Mouse (Mus musculus) large intestine, adult 2 months (tissue): ENCODE measurements around the gene Got2. TPM values are rescaled to one million over a fixed set of nuclear protein-coding genes. Genes with fewer than 3 reads are reported as not detected.

ENCODE experiments used
- DNase-seq: peaks from one replicate; pipeline ENCODE4 v3.0.0-alpha.2; 2012; ENCODE audit warnings: low read depth, low spot score
- WGBS: fragments of 180-500 bp; shearing (Covaris S2); methylation state at CpG from one replicate; pipeline ENCODE4 v1.1.7; 2018; 5-methylcytosine and 5-hydroxymethylcytosine counted together
- polyA plus RNA-seq: library from polyadenylated mRNA; depleted of rRNA; stranded (reverse); fragments of >200 nt; gene quantifications from 2 replicates; pipeline ENCODE4 v1.2.3, GENCODE M21; 2012; rRNA removed

Got2 gene
- 68.8 and 72.6 TPM in 2 replicates for polyA plus RNA-seq

DNA sequence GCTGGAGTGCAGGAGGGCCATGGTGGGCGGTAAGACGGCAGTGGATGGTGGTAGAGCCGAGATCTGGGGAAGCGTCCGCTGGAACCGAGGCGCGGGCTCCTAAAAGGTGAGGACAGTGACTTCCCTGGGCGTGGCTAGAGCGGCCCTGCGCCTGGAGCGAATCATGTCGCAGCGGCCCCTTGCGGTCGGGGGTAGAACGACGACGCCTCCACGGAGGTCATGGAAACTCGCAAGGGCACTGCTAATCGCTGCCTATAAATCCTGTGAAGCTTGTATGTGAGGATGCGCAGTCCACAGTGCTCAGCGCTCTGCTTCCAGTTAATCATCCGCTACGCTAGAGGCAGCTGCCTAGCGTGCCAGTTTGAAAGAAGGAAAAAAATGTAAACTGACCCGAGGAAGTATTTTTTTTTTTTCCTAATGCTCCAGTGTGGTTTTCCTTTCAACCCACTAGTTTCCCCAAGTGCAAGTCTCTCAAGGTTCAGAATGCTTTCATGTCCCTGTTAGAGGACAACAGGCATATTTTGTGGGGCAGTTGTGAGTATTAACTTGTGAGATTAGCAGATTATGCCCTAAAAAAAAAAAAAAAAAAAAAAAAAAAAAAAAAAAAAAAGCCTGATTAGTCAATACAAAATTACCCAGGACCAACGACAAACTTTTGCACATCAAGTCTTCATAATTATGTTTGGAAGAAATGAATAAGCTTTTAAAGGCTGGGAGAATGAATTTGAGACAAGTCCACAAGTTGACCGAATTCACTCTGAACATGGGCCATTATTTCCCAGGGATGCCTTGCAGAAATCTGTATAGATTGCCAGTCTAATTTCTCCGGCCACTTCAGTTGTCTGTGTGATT is at the start of gene Got2:
Gene Got2, minus strand, starts transcription at position 263 of the 852 bp plus-strand sequence.
- WGBS: 7% methylated on average over 31 of the region's 31 CpGs

DNA sequence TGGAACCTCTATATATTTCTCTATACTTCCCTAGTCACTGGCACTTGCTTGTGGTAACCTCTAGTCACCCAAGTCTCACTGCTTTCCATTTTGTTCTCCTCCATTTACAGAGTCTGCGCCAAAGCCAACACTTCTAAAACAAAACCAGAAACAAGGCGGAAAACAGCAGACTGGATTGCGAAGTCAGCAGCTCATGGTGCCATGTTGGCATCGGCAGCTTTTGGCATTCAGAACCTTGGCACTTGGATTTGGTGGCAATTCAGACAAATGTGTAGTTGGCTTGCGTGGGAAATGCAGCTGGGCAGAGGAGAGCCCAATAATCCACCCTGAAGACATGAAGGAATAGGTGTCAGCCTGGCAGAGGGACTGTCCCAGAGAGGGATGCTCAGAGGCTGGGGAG is 44.5 kb upstream of the Got2 start:
- no peak for DNase-seq
- WGBS: 91% methylated on average over 5 of the region's 5 CpGs

More for the DNA sequence above, at the start of gene Got2:
- peak; percentile 77 for DNase-seq

- WGBS: 64% methylated on average over 4 of the region's 4 CpGs
- no peak for DNase-seq
These were observed 41.5 kb upstream of the Got2 start for GRCm38 (mm10) chr8:95929821-95930220.

- DNase-seq: peak; percentile 43
- 3% methylated on average over 9 of the region's 9 CpGs for WGBS
These were observed 27.8 kb upstream of the Got2 start for GRCm38 (mm10) chr8:95916106-95916505.

GRCm38 (mm10) chr8:95914905-95915643 is 26.7 kb upstream of the Got2 start:
- peak; percentile 48 for DNase-seq
- 6% methylated on average over 7 of the region's 7 CpGs for WGBS

GRCm38 (mm10) chr8:95911240-95911639 is 22.9 kb upstream of the Got2 start:
- WGBS: 28% methylated on average over 5 of the region's 5 CpGs
- DNase-seq: no peak

DNA sequence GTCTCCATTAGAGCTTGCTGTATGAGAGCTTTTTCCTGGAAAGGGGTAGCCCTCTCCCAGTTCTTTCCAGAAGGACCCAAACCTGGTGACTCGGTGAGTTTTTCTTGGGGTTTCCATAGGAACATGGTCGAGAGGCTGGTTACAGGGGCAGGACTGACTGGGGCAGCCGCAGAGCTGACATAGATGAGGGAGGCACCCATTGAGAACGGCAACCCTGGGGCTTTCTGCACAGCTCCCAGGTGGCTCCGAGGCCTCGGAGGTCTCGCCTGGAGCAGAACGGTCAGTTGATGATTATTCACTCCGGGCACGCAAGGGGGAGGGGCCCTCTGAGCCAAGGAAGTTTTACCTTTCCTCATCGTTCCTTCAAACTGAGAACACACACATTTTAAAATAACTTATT is 19.5 kb upstream of the Got2 start:
- WGBS: 83% methylated on average over 11 of the region's 11 CpGs
- DNase-seq: no peak

GRCm38 (mm10) chr8:95906738-95907137 is 18.4 kb upstream of the Got2 start:
- WGBS: 72% methylated on average over 9 of the region's 9 CpGs
- DNase-seq: no peak

DNA sequence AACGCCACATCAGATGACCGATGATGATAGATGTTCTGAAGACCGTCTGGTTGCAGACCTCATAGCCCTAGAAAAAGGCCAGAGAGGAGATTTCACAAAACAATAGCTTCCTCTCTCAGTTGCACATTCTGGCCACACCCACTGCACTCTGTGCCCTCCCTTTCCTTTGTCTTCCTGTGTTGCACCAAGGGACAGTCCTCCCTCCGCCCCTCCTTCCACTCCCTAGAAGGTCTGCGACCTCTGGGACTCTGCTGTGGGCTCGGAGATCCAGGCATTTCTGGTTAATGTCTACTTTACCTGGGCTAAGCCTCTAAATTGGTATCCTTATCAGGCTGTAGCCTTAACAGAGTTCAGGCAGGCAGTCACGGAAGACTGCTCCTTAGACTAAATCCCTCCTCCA is 13.5 kb upstream of the Got2 start:
- DNase-seq: no peak
- WGBS: 42% methylated on average over 7 of the region's 7 CpGs

DNA sequence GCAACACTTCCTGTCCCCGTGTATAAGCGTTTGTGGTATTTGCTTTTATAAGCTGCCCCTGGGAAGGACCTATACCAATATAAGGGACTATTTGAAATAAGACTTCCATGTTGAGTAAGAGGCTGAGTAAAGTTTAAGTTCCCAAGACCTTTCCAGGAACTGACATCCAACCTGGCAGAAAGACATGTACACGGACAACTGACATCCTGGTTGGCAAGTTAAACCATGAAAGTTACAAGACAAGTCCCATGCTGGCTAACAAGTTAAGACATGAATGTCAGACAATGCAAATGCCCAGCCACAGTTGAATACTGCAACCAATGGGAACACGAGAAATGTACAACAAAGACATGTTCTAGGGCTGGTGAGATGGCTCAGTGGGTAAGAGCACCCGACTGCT is 5.4 kb upstream of the Got2 start:
- WGBS: 70% methylated on average over 5 of the region's 5 CpGs
- no peak for DNase-seq

GRCm38 (mm10) chr8:95887578-95888284 is 616 bp downstream of the Got2 start:
- no peak for DNase-seq
- under 1% methylated on average over 38 of the region's 38 CpGs for WGBS

- 40% methylated on average over 17 of the region's 17 CpGs for WGBS
- DNase-seq: no peak
These were observed 1.4 kb downstream of the Got2 start for GRCm38 (mm10) chr8:95886647-95887577.

DNA sequence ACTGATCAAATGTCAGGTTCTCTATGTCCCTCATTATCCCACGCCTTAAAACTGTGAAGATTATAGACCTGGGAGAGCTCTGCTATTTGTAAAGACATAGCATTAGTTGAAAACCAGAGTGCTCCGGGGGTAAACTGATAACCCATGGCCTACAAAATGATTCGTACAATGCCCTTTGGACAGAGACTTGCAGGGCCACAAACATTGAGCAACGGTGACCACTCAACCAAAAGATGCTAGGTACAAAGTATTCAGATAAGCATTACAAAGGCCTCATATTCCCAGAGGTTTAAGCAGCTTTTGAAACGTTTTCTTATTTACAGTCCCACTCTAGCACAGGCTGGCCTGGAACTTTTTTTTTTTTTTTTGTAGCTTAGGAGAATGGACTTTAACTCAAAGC is 2.4 kb downstream of the Got2 start:
- DNase-seq: no peak
- 44% methylated on average over 5 of the region's 5 CpGs for WGBS

DNA sequence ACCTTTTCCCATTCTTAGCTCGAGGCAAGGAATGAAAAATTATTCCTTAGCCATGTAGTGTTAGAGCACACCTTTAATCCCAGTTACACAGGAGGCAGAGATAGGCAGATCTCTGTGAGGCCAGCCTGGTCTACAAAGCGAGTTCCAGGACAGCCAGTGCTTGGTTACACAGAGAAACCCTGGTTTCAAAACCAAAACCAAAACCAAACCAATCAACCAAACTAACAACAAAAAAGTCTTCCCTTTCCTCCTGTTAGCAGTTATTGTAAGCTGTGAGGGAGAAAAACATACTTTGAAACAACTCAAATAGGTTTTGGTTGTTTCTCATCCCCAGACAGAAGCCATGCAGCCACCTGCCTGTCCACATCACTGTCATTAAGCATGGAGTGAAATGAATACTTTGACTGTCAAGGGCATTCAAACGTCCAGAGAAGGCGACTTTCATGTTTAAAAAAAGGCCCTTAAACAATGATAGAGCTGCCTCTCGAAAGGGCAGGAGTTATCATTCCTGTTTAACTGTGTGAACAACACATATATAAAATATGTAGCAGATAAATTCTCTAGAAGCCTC is 3.0 kb downstream of the Got2 start:
- 54% methylated on average over 5 of the region's 5 CpGs for WGBS
- no peak for DNase-seq

DNA sequence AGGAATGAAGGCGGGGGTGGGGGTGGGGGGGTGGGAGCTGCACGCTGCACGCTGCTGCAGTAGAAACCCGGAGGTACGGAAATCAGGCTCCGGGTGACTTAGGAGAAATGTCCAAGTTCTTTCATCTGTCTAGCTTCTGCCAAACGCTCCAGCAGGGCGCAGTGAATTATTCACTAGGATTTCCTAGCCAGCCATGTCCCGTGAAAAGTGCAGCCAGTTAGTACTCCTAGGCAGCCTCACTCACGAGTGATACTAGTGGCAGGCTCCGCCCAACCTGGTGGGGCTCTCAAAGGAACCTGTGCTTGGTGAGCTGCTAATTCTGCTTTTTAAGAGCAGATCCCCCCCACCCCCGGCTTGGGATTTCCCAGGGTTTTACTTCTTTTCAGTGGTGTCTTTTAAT is 3.9 kb downstream of the Got2 start:
- 41% methylated on average over 12 of the region's 12 CpGs for WGBS
- DNase-seq: no peak

DNA sequence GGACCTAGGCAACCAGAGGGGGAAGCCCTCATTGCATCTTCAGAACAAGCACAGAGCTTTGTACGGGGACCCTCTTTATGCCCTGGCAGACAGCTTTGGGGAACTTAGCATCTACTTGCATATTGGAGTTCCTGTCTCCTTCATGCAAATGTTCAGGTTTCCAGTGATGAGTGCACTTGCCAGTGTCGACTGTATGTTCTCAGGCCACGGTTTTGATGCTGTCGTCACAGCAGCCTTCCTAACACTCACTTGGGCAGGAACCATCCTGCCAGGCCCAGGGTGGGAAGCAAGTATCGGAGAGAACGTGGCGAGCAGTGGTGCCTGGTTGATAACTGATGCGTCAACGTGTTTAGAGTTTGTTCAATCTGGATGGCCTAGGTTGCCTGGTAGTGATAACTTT is 6.2 kb downstream of the Got2 start:
- no peak for DNase-seq
- 91% methylated on average over 9 of the region's 9 CpGs for WGBS

DNA sequence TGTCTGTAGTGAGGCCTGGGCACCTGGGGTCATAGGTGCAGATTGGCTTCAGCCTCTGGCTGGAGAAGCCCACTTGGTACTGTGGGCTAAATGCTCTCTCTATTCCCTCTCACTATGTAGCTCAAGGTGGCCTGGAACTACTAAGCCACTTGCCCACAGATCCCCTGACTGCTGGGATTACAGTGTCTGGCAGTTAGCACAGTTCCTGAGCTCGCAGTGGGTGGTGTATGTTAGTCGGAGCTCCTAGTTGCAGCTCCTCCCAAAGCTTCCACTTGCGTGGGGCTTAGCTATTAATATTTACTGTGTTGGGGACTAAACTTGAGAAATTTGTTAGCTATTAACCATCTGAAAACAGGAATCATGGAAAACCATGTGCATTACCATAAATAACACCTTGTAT is 6.8 kb downstream of the Got2 start:
- no peak for DNase-seq
- WGBS: 79% methylated on average over 3 of the region's 3 CpGs

DNA sequence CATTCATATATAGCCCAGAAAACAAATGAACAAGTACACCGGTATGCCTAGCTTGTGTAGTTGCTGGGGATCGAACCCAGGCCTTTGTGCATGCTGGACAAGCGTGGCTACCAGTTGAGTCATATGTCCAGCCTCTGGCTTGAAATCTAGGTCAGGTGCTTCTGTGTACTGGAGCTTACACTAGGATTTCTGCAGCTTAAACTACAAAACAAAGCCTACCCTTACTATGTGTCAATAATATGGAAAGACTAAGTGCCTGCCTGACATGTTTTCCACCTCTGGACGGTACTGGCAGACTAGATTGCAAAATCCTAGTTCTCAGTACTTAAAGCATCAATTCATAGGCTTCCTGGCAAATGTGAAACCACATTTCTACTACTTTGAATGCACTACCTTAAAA is 8.5 kb downstream of the Got2 start:
- 84% methylated on average over 4 of the region's 4 CpGs for WGBS
- no peak for DNase-seq
